Mouse (Mus musculus): ENCODE measurements around the gene Ak6.

Gene Ak6

DNA sequence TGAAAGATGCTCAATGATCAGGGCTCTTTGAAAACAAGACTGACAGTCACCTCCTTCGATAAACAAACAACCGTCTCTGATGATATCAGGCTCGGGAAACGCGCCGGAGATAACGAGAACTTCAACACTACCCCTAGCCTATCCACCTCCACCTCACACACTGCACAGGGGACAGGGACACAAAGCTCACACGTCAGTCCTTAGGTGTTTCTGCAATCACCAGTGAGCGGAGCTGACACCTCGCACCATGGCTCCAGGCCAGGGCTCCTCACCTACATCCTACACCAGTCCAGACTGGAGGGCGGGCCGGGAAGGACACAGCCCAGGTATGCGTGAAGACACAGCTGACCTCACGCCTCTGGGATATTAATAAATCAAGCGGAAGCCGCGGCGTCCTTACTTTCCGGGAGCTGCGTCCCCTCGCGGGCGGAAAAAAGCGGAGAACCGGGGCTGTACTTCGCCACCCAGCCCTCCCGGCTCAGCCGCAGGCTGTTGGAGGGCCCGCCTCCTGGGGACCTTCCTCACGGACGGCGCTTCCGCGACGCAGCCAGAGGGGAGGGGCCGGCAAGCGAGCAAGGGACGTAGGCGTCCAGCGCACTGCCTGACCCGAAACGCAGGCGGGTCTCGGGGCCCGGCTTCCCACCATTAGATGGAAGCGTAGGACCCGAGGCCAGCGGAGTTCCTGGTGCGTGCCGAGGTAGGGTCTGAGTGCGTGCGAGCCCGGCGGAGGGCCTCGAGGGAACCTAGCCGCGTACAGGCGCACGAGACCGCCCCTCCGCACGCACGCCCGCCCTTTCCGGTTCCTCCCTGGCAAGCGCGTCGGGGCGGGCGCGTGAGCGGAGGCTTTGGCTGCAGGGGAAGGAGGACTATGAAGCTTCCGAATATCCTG, at the start of gene Ak6, which contains the start of gene Rad17:
Ak6 (plus strand) TSS at position 430 of the 889 bp plus-strand sequence.
Rad17 (minus strand) TSS at position 502 of the 889 bp plus-strand sequence.
- DNase-seq (ENCODE audit: low read depth, low spot score): peak; percentile 97

- no peak for DNase-seq (ENCODE audit: low read depth, low spot score)
Measured at GRCm38 (mm10) chr13:100601034-100601433, 49.7 kb upstream of the Ak6 start.

DNA sequence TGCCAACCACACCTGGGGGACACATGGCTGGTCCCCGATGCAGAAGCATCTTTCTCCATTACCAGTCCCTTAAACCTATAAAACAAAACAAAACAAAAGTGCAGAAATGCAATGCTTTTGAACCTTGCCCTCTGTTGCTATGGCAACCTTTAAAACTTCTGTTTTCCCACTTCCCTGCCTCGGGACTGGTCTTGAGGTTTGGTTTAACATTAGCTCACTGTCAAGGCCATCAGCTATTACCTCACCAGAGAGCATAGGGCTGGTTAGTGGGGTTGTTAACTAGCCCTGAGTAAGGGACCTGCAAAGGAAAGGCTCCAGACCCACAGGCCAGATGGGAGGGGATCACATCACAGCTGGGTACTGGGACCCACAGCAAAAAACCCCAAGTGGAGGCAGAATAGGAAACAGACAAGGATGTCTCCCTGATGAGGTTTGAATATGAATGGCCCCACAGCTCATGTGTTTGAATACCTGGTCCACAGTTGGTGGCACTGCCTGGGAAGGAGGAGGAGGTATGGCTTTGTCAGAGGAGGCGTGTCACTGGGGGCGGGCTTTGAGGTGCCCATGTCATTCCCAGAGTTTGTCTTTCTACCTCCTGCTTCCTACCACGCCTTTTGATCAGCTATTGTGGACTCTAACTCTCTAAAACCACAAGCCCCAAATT, 48.4 kb upstream of the Ak6 start:
- no peak for DNase-seq (ENCODE audit: low read depth, low spot score)

DNA sequence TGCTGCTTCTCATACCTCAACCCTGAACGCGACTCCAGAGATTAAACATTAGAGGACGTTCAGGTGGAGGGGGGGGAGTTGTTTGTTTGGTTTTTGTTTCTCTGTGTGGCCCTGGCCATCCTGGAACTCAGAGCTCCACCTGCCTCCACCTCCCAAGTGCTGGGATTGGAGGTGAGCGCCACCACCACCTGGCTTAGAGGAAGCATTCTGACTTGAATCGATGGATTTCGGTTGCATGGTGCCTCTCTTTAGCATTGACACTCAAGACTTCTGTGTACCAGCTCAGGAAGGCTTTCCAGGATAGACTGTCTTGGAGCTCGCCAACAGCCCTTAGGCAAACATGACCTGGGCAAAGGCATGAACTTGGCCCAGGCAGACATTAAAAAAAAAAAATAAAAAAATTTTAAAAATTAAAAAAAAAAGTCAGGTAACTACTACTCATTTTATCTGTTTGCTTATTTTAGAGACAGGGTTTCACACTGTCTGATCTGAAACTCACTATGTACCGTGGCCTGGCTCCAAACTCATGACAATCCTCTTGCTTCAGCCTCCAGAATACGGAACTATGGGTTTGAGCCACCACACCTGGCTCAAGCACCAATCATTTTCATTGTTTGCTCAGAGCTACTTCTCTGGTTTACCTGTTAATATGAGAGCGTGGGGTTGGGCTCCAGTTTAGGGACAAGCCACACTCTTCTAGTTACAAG, 47.6 kb upstream of the Ak6 start:
- no peak for DNase-seq (ENCODE audit: low read depth, low spot score)

GRCm38 (mm10) chr13:100603738-100604095, 47.1 kb upstream of the Ak6 start:
- no peak for DNase-seq (ENCODE audit: low read depth, low spot score)

- no peak for DNase-seq (ENCODE audit: low read depth, low spot score)
Measured at GRCm38 (mm10) chr13:100605845-100606244, 44.9 kb upstream of the Ak6 start.

DNA sequence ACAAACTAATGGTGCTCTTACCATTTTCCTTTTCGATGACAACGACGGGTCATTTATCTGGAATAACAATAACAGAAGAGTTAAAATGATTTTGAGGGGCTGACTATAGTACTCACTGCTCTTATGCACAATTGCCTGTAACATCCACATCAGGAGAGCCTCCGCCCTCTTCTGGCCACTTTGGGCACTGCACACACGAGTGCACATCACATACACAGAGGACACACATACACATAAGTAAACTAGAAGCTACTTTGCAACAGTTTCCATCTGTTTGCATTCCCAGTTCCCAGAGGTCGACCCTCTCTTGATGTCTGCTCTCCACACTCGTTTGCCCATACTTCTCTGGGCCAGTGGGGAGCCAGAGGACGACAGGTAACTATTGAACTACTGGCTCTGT, 43.0 kb upstream of the Ak6 start:
- peak; percentile 80 for DNase-seq (ENCODE audit: low read depth, low spot score)

- no peak for DNase-seq (ENCODE audit: low read depth, low spot score)
Measured at GRCm38 (mm10) chr13:100611266-100611665, 39.5 kb upstream of the Ak6 start.

DNA sequence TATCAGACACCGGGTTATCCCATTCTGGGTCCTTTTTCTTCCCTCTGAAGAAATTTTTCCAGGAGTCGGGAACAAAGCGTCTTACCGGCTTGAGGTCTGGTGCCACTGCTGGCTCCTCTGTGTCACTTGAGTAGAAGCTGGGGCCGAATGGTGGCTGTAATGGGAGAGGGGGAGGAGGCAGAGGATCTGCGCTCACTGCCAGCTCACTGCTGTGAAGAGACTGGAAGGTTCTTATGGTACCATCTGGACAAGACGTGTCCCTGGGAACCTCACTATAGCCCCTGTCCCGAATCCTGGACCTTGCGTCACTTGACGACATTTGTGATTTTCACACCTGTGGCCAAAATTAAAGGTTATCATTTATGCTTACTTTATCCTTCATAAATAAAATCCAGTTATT, 38.5 kb upstream of the Ak6 start:
- DNase-seq (ENCODE audit: low read depth, low spot score): no peak

- DNase-seq (ENCODE audit: low read depth, low spot score): peak; percentile 70
Measured at GRCm38 (mm10) chr13:100612903-100613302, 37.9 kb upstream of the Ak6 start.

- DNase-seq (ENCODE audit: low read depth, low spot score): peak; percentile 70
Measured at GRCm38 (mm10) chr13:100616181-100617087, 34.3 kb upstream of the Ak6 start, which contains the start of gene Marveld2. TSS of gene Marveld2 (minus strand) at chr13:100616971.

GRCm38 (mm10) chr13:100617583-100617982, 33.2 kb upstream of the Ak6 start:
- DNase-seq (ENCODE audit: low read depth, low spot score): no peak

GRCm38 (mm10) chr13:100622241-100622640, 28.5 kb upstream of the Ak6 start:
- DNase-seq (ENCODE audit: low read depth, low spot score): no peak

DNA sequence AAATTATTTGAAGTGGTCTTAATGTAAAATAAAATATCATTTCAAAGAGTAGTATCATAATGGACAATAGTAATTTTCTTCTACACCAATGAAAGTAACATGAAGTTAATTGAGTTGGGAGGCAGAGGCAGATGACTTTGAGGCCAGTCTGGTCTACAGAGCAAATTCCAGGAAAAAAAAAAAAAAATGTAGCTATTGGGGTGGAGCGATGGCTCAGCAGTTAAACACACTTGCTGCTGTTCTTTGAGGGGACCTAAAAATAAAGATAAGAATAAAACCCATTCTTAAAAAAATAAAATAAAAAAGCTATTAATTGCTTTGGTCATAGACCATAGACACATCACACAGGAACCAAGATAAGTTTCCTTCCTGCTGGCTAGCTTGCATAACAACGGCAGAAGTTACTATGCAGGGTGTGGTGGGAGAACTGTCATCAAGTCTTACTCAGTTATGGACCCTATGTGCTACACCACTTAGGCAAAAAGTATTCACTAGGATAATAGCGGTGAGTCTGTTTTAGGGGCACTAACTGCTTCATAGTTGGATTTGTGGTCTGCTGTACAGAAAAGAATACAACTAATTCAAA, 16.6 kb upstream of the Ak6 start:
- no peak for DNase-seq (ENCODE audit: low read depth, low spot score)

DNA sequence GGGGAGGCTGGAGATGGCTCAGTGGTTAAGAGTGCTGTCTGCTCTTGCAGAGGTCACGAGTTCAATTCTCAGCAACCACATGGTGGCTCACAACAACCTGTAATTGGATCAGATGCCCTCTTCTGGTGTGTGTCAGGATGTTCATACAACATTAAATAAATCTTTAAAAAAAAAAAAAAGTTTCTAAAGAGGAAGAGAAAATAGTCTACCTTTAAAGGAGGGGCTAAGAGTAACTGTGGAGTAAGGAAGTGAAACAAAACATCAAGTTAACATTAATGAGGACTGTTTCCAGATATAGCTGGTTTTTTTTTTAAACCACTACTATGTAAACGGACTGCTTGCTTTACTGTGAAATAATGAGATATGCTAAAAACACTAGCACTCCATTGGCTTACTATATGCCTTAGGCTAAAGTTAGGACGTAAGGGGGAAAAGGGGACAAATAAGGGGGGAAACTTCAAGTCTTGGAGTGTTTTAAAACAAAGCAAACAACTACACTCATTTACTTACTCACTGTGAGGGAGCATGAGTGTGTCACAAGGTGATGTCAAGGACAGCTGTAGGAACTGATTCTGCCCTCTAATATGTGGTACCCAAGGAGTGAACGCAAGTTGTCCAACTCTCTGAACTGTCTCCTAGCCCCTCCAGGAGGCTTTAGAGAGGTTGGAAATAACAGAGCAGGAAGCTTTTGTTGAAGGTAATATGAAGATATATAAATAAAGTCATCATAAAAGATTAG, 8.1 kb upstream of the Ak6 start:
- DNase-seq (ENCODE audit: low read depth, low spot score): no peak

DNA sequence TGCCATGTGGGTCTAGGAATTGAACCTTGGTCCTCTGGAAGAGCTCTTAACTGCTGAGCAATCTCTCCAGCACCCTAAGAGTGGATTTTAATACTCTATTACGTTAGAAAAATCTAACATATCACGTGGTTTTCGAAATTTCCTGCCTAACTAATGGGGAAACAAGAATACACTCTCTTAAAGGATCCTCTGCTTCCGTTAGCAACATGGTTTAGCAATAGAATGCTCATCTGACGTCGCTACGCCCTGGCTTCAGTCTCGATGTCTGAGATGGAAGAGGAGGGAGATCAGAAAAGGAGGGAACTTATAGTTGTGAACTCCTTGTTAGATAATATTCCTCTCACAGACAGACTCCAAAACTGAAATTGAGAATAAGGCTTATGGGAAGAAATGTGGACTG, 2.6 kb upstream of the Ak6 start:
- DNase-seq (ENCODE audit: low read depth, low spot score): no peak

DNA sequence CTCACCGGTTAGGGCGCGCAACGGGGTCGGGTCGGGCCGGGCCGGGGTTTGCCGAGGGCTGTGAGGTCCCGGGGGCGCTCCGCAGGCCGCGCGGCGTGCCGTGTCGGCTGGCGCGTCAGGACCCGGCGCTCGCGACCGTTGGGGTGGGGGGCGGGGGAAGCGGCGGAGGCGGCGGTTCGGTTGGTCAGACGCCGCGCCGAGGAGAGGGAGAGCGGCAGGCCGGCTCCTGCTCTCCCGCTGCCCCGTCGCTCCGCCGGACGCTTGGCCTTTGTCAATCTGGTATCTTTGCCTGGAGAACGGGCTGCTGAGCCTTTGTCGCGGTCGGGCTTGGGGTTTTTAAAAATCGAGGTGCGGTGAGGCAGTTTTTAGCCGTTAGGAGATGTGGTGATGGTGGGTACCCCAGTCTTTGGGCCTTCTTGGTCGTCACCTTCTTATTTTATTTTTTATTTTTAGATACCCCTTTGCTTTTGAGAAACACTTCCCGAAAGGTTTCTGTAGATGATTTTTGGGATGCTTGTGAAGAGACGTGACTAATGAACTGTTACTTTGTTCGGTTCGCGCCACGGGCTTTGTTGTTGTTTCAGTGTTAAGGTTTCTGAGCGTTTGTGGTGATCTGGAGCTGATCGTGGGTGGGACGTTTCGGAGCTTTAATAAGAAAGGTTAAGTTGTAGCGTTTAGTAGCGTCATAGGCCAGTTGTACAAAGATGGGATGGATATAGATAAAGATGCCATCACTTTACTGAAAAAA, 834 bp downstream of the Ak6 start, which contains the start of gene Taf9:
Taf9 (plus strand) TSS at position 141 of the 748 bp plus-strand sequence.
- no peak for DNase-seq (ENCODE audit: low read depth, low spot score)

- no peak for DNase-seq (ENCODE audit: low read depth, low spot score)
Measured at GRCm38 (mm10) chr13:100658091-100658490, 7.3 kb downstream of the Ak6 start.

DNA sequence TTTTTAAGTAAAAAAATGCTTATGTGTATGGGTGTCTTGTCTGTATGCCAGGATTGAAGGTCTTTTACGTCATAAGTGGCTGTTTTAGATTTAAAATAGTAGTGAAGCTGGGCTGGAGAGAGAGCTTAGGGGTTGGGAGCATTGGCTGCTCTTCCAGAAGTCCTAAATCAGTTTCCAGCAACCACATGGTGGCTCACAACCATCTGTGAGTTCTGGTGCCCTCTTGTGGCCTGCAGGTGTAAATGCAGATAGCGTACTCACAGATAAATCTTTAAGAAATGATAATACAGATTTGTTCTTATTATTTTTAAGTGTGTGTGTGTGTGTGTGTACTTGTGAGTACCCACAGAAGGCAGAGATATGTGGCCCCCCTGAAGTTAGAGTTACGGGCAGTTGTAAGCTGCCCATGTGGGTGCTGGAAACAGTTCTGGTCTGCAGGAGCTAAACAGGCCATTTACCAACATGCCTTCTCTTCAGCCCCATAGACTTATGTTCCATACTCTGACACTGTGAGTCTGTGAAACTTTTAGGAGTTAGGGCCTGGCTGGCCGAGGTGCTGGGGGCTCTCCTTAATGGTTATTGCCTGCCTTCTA, 9.2 kb downstream of the Ak6 start:
- peak; percentile 83 for DNase-seq (ENCODE audit: low read depth, low spot score)

All from ZHBTc4 (cell line).